Mouse (Mus musculus) cortical plate, adult 2 months (tissue): Measurements from ENCODE around the gene Arpin. TPM values are rescaled to one million over a fixed set of nuclear protein-coding genes. Genes with fewer than 3 reads are reported as not detected.

ENCODE experiments used
- H3K27ac ChIP-seq: fragments of 200-500 bp; 2 replicates; pipeline ENCODE4 v1.5.1; 2012; ENCODE audit warnings: low read length, control low read depth, inconsistent platforms; ENCODE audit not compliant: insufficient read depth
- H3K4me1 ChIP-seq: fragments of 200-500 bp; 2 replicates; pipeline ENCODE4 v1.6.1; 2011; ENCODE audit warnings: low read length; ENCODE audit not compliant: control insufficient read depth, insufficient read depth
- H3K4me3 ChIP-seq: fragments of 200-500 bp; 2 replicates; pipeline ENCODE4 v1.5.1; 2011; ENCODE audit warnings: mild to moderate bottlenecking, low read length, control low read depth; ENCODE audit not compliant: insufficient read depth
- CTCF ChIP-seq: fragments of 200-500 bp; IDR thresholded peaks from 2 replicates; pipeline ENCODE4 v1.5.1; 2011; ENCODE audit warnings: mild to moderate bottlenecking, control low read depth, low read length; ENCODE audit not compliant: insufficient read depth; ENCODE audit errors: extremely low read depth
- POLR2A ChIP-seq: fragments of 200-500 bp; IDR thresholded peaks from 2 replicates; pipeline ENCODE4 v1.6.1; 2011; ENCODE audit warnings: mild to moderate bottlenecking, low read length, control low read depth; ENCODE audit not compliant: insufficient read depth; ENCODE audit errors: extremely low read depth
- polyA plus RNA-seq: library from polyadenylated mRNA; depleted of rRNA; stranded (reverse); fragments of >200 nt; gene quantifications from 2 replicates; pipeline ENCODE4 v1.2.3, GENCODE M21; 2012; rRNA removed

Gene Arpin
- polyA plus RNA-seq, 1 experiment, result 13.8 TPM

DNA sequence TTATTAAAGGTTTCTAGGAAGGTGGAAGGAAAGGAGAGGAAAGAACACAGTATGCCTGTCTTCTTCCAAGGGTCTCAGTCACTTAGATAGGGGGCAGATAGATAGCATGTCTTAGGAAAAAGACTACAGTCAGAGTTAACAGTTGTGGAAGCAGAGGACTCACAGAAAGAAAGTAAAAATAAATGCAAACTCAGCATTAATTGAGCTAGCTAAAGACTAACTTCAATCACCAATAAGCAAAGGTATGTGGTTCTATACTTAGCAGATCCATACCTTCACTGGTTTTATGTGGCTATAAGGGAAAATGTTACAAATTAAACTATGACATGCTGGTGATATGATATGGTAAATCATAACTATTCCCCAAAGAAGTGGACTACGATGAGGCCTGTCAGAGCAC, 40.4 kb downstream of the Arpin start:
- no peaks in the 10 kb centered on the region for H3K4me1 ChIP-seq
- H3K4me3 ChIP-seq, result no peak overlapping the region
- no peak overlapping the region for H3K27ac ChIP-seq
- TF ChIP-seq POLR2A (no peak), CTCF (no peak)

DNA sequence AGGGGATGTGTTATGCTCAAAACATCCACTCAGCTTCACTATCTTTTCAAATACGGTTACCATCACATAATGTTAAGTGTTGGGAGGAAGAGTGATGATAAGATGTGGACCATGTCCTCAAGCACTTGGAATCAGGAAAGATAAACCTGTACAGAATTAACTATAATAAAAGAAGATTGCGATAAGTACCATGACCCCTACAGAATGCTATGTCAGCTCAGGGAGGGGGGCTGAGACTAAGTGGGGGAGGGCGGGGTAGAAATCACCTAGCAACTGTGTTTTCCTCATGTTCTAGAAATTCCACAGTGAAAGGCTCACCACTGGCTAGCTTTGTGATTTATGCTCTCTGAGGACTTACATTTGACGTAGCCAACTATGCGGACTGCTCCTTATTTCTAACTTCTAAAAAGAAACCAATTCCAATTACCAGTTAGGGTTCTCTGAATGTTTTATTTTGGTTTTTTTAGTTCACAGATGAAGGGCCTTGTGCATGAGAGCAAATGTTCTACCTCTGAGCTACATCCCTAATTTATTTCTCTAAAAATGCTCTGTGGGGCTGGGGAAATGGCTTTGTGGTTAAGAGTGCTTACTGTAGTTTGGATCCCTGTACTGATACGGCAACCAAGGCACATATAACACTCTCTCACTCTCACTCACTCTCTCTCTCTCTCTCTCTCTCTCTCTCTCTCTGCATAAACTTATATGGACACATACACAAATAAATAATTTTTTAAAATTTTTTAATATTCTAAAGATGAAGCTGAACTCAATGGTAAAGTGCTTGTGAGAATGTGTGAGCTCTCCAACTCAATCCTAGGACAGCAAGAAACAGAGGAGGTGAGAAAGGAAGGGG, 42.4 kb downstream of the Arpin start:
- TF ChIP-seq POLR2A, result no peak
- no peak overlapping the region for H3K4me3 ChIP-seq
- no peak overlapping the region for H3K27ac ChIP-seq
- H3K4me1 ChIP-seq, result no peaks in the 10 kb centered on the region

DNA sequence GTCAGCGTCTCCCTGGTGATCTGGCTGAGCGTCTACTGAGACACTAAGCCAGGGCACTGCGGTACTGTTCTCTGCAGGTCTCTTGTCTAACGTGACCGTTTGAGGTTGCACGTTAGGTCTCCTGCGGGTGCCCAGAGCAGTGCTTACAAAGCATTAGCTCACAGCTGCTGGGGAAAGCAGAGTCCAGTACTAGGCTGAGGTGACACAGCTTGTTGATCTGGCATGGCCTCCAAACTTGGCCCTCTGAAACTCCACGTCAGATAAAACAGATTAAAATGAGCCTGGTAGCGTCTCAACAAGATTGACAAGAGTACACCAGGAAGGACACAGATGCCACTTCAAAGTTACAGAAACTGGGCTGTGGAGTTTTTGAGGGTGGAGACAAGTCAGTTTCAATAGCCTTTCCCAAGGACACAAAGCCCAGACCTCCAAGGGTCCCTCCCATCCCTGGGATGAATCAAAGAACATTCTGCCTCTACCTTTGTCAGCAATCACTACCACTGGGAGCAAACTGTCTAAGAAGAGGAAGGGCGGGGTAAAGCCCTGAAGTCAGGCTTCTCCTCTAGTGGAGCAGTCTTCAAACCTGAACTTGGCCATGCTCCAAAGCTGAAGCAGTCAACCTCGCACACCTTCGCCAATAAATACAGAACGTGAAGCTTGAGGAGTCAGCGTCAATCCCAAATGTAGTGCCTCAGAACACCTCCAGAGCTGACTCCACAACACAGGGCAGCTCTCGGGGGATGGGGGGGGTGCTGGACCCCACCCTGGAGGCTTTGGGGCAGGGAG, 44.5 kb downstream of the Arpin start:
- H3K4me1 ChIP-seq, result peaks cover 1% of the 10 kb centered on the region
- TF ChIP-seq POLR2A (no peak), CTCF (no peak)
- no peak overlapping the region for H3K27ac ChIP-seq
- H3K4me3 ChIP-seq, result no peak overlapping the region

DNA sequence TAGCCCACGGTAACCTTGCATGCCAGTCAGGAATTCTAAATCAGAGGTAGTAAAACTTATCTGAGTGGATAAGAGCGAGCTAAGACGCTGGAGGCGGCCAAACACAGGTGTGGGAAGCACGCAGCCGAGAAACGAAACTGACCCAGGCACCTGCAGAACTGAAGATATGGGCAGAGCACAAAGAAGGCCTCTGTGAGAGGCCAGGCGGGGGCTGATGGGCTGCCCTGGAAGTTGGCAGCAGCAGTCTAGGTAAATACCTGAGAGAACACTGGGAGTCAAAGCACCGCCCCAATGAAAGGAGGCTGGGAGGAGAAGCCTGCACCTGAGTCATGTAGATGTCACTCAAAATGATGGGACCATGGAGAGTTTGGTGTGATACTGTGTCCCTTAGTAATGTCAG, 46.6 kb downstream of the Arpin start:
- peaks cover 1% of the 10 kb centered on the region for H3K4me1 ChIP-seq
- no peak overlapping the region for H3K27ac ChIP-seq
- TF ChIP-seq POLR2A (no peak), CTCF (no peak)
- H3K4me3 ChIP-seq, result no peak overlapping the region

DNA sequence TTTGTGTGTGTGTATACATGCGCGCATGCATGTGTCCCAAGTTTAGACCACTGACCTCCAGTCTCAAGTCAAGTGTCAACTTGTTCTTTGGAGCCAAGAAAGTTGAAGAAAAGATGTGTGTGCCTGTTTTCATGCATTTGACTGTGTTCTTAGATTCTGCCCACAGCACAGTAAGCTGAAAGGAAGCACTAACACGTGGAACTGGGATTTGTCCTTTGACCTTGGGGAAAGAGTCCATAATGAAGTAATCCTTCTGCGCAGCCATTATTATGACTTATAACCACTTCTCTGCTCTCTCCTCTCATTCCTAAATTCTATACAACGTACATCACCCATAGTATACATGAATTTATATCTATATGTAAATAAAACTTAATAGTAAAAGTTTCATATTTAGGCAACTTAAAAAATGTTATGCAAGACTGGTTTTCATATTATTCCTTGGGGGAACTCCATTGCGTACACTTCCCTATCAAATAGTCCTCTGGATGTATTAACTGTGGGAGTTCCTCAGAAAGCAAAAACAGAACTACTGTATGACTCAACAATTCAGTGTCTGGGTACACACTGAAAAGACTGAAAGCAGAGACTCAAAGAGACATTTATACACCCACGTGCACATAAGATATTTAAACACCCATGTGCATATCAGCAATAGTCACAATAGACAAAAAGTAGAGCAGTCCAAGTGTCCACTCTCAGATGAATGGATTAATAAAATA, 51.4 kb downstream of the Arpin start:
- no peak overlapping the region for H3K4me3 ChIP-seq
- no peak overlapping the region for H3K27ac ChIP-seq
- peaks cover 1% of the 10 kb centered on the region for H3K4me1 ChIP-seq
- no peak for TF ChIP-seq POLR2A
- no peak for TF ChIP-seq CTCF

DNA sequence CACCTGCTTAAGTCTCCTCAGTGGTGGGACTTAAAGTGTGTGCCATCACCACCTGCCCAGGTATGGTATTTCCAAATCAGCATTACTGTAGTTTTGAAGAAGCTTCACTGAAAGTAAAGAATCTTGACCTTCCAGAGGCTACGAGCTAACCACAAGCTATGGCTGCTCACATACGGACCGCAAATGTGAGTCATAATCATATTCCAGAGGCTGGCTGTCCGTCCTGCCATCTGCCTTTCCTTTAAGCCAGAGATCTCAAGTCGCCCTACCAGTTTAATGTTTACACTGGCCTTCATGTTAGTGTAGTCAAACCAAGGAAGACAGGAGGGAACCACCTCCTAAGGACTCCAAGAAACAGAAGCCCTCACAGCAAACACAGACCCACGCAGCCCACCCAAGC, 53.3 kb downstream of the Arpin start:
- Histone ChIP-seq H3K4me1 (peaks cover 1% of the 10 kb centered on the region), H3K27ac (no peak overlapping the region), H3K4me3 (no peak overlapping the region)
- TF ChIP-seq POLR2A, result no peak
- no peak for TF ChIP-seq CTCF

DNA sequence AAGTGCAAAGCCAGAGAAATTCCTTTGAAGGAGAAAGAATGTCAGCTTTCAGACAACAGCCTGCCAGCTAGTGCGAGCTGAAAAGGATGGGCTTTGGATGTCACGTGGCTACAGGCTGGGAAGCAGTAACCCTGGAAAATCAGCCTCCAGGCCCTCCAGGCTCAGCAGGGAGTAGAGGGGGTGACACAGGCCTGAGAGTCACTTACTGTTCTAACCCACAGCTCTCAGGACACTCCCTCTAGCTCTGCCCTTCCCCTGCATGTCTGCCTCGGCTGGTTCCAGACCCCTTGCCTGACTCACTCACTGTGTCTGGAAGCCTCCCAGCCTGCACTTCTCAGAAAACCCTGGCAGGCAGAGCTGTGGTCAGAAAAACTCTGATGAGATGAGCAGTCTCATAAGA, 54.2 kb downstream of the Arpin start:
- Histone ChIP-seq H3K27ac (no peak overlapping the region), H3K4me3 (no peak overlapping the region), H3K4me1 (no peaks in the 10 kb centered on the region)
- TF ChIP-seq CTCF, result no peak
- TF ChIP-seq POLR2A, result no peak

DNA sequence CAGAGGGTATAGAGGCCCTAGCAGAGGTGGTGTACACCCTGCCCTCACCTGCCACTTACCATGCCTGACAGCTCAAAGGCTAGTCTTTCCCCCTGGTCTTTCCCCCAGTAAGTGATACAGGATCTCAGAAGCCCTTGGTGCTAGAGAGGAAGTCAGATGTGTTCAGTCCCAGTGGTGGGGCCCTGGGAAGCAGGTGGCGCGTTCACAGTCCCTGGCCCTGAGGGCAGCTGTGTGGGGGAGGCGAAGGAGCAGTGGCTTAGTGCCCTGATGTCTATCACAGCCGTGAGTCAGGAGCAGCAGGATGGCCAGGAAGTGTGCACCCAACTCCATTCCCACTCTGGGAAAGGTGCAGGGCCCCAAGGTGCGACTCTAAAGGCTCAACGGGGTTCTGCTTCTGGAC, 55.1 kb downstream of the Arpin start:
- Histone ChIP-seq H3K4me3 (no peak overlapping the region), H3K27ac (no peak overlapping the region), H3K4me1 (no peaks in the 10 kb centered on the region)
- no peak for TF ChIP-seq POLR2A
- TF ChIP-seq CTCF, result no peak

DNA sequence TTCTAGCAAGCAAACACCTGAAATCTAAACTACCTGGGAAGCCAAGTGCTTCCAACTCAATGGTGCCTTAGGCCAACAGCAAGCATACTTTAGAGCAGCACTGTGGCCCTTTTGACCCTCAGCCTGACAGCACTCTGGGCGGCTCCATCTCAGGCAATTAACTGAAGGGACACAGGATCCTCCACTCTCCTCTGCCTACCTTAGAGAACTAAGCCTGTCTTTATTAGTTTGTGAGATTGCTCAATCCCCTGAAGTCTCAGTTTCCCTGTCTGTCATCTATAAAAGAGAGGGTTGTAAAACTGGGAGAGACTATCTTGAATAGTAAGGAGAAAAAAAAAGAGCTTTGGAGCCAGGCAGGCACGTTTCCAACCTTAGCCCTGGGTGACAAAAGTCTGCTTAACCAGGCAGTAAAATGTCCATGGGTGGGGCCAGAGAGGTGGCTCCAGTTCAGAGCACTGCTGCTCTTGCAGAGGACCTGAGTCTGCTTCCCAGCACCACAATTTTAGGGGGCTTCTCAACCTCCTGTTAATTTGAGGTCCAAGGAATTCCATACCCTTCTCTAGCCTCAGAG, 56.6 kb downstream of the Arpin start:
- Histone ChIP-seq H3K4me1 (no peaks in the 10 kb centered on the region), H3K4me3 (no peak overlapping the region), H3K27ac (no peak overlapping the region)
- no peak for TF ChIP-seq POLR2A
- no peak for TF ChIP-seq CTCF

Other genes with a start within 250 kb of the Arpin start
- gene Kif7, start 219.6 kb downstream of the Arpin start, polyA plus RNA-seq, result 1.5 TPM in 2 replicates
- 0.23 TPM in 1 of 2 replicates, not detected in the other for gene Plin1, start 202.5 kb downstream of the Arpin start, polyA plus RNA-seq
- 11.4 and 12.4 TPM in 2 replicates for gene Pex11a, start 192.2 kb downstream of the Arpin start, polyA plus RNA-seq
- 0.15 and 0.48 TPM in 2 replicates for gene Wdr93, start 192.2 kb downstream of the Arpin start, polyA plus RNA-seq
- 0.08 and 0.19 TPM in 2 replicates for gene Mesp1, start 141.6 kb downstream of the Arpin start, polyA plus RNA-seq
- gene Mesp2, start 124.6 kb downstream of the Arpin start, polyA plus RNA-seq, result 0.91 and 0.98 TPM in 2 replicates
- gene Anpep, start 74.3 kb downstream of the Arpin start, polyA plus RNA-seq, result 4.7 and 5.6 TPM in 2 replicates
- 39.2 and 42.2 TPM in 2 replicates for gene Ap3s2, start 14.7 kb downstream of the Arpin start, polyA plus RNA-seq
- gene Zfp710, start 89.5 kb upstream of the Arpin start, polyA plus RNA-seq, result 18.0 and 18.5 TPM in 2 replicates
- 92.7 and 95.0 TPM in 2 replicates for gene Idh2, start 180.0 kb upstream of the Arpin start, polyA plus RNA-seq